Mouse (Mus musculus) midbrain, embryonic 12.5 days (tissue): ENCODE data around the gene St6galnac1. TPM values are rescaled to one million over a fixed set of nuclear protein-coding genes. Genes with fewer than 3 reads are reported as not detected.

ENCODE experiments used
- ATAC-seq: fragments of 200-750 bp; cut with Nextera tagmentation; 2 replicates; pipeline ENCODE4 v1.8.0; 2017; ENCODE audit warnings: low read depth, moderate TSS enrichment, moderate library complexity; ENCODE audit not compliant: low FRiP score
- H3K27ac ChIP-seq: fragments of 300-500 bp; sonication (generic); replicated peaks from 2 replicates; pipeline ENCODE4 v1.5.1; 2016; ENCODE audit warnings: mild to moderate bottlenecking
- H3K27me3 ChIP-seq: fragments of 300-500 bp; sonication (generic); 2 replicates; pipeline ENCODE4 v1.6.1; 2016; ENCODE audit warnings: mild to moderate bottlenecking
- H3K36me3 ChIP-seq: fragments of 300-500 bp; sonication (generic); 2 replicates; pipeline ENCODE4 v1.6.1; 2016
- H3K4me1 ChIP-seq: fragments of 300-500 bp; sonication (generic); 2 replicates; pipeline ENCODE4 v1.6.1; 2016
- H3K4me2 ChIP-seq: fragments of 300-500 bp; sonication (generic); replicated peaks from 2 replicates; pipeline ENCODE4 v1.6.1; 2016; ENCODE audit warnings: mild to moderate bottlenecking, moderate library complexity
- H3K4me3 ChIP-seq: fragments of 300-500 bp; sonication (generic); 2 replicates; pipeline ENCODE4 v1.5.1; 2016; ENCODE audit warnings: mild to moderate bottlenecking
- H3K9ac ChIP-seq: fragments of 300-500 bp; sonication (generic); replicated peaks from 2 replicates; pipeline ENCODE4 v1.6.1; 2016; ENCODE audit warnings: mild to moderate bottlenecking, moderate library complexity
- H3K9me3 ChIP-seq: fragments of 300-500 bp; sonication (generic); 2 replicates; pipeline ENCODE4 v1.6.1; 2016; ENCODE audit warnings: mild to moderate bottlenecking
- WGBS: fragments of 180-500 bp; shearing (Covaris S2); methylation state at CpG from one replicate; pipeline ENCODE4 v1.1.7; 2016; 5-methylcytosine and 5-hydroxymethylcytosine counted together
- polyA plus RNA-seq: library from polyadenylated mRNA; unstranded; fragments of >200 nt; fragmentation: Nextera tagmentation; extraction: Ambion mirVana; gene quantifications from 2 replicates; pipeline ENCODE4 v1.2.1, GENCODE M21; 2016

St6galnac1 gene
- polyA plus RNA-seq, 1 experiment from 2014 or later, result not detected

- Histone ChIP-seq H3K9ac (no peak overlapping the region), H3K9me3 (0 out of 2 replicates have a peak, but pooled peaks cover 4% of the 10 kb centered on the region), H3K4me3 (no peak overlapping the region), H3K27ac (no peak overlapping the region), H3K36me3 (no peaks in the 10 kb centered on the region), H3K4me2 (no peak overlapping the region), H3K27me3 (no peaks in the 10 kb centered on the region), H3K4me1 (peaks cover 11% of the 10 kb centered on the region)
- 81% methylated on average over 9 of the region's 9 CpGs for WGBS
- no peak for ATAC-seq
Measured at GRCm38 (mm10) chr11:116721548-116722271, 53.6 kb downstream of the St6galnac1 start.

GRCm38 (mm10) chr11:116720319-116720865 lies 54.9 kb downstream of the St6galnac1 start:
- Histone ChIP-seq H3K4me3 (no peak overlapping the region), H3K9ac (no peak overlapping the region), H3K27ac (no peak overlapping the region), H3K4me2 (no peak overlapping the region), H3K9me3 (0 out of 2 replicates have a peak, but pooled peaks cover 4% of the 10 kb centered on the region), H3K27me3 (no peaks in the 10 kb centered on the region), H3K4me1 (peaks cover 7% of the 10 kb centered on the region), H3K36me3 (no peaks in the 10 kb centered on the region)
- WGBS, result 91% methylated on average over 15 of the region's 15 CpGs
- ATAC-seq, result no peak

Other genes starting within 250 kb of the St6galnac1 start
- 4.6 and 7.1 TPM in 2 replicates for gene Sphk1, start 244.6 kb downstream of the St6galnac1 start, polyA plus RNA-seq
- gene Ube2o, start 194.1 kb downstream of the St6galnac1 start, polyA plus RNA-seq, result 17.9 and 19.0 TPM in 2 replicates
- 0.18 and 0.41 TPM in 2 replicates for gene Aanat, start 189.1 kb downstream of the St6galnac1 start, polyA plus RNA-seq
- 1.1 and 1.8 TPM in 2 replicates for gene Rhbdf2, start 148.5 kb downstream of the St6galnac1 start, polyA plus RNA-seq
- gene Prcd, start 122.0 kb downstream of the St6galnac1 start, polyA plus RNA-seq, result 0.37 and 0.63 TPM in 2 replicates
- gene Cygb, start 121.2 kb downstream of the St6galnac1 start, polyA plus RNA-seq, result 2.8 and 3.5 TPM in 2 replicates
- gene Mxra7, start 52.5 kb upstream of the St6galnac1 start, polyA plus RNA-seq, result 44.2 and 45.2 TPM in 2 replicates
- 71.3 and 72.3 TPM in 2 replicates for gene Mettl23, start 67.8 kb upstream of the St6galnac1 start, polyA plus RNA-seq
- gene Jmjd6, start 67.9 kb upstream of the St6galnac1 start, polyA plus RNA-seq, result 92.8 and 95.2 TPM in 2 replicates
- 38.9 and 46.3 TPM in 2 replicates for gene Mfsd11, start 76.9 kb upstream of the St6galnac1 start, polyA plus RNA-seq
- 848 and 913 TPM in 2 replicates for gene Srsf2, start 77.6 kb upstream of the St6galnac1 start, polyA plus RNA-seq
- 17.7 and 22.5 TPM in 2 replicates for gene Mgat5b, start 143.4 kb upstream of the St6galnac1 start, polyA plus RNA-seq